8 mouse cellular contexts compared by ENCODE assay signal in the genomic region with DNA sequence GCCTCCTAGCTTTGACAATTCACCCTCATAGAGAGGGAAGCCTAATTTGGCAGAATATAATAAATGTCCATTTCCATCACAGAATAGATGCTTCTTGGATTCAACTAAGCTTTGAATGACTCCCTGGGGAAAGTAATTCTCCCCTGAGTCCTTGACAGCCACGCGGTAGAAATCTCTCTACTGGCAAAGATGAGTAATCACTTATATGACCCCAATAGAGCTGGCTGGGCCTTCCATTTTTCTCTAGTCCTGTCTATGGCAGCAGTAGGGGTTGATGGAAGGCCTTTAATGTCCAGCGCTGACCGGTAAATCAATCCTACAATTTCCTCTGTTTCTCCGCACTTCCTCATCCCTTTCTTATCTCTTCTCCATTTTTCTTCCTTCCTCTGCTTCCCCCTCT. TPM values are rescaled to one million over a fixed set of nuclear protein-coding genes. Genes with fewer than 3 reads are reported as not detected.
DNase-seq lines count a peak whose midpoint lies in the region; ATAC-seq and TF ChIP-seq lines count a peak whose summit lies in the region.
"Had no signal": no experiment of that assay in that cellular context is flagged by ENCODE, and none has a peak within 500 bp of the region (broad histone marks: within the 10 kb centered on the region; RNA-seq: fewer than 3 reads in every experiment).

No protein-coding gene starts in this region.

- H3K9ac ChIP-seq in forebrain, embryonic 14.5 days (ENCODE audit: low read length), result no peak overlapping the region
- no peak overlapping the region for H3K9ac ChIP-seq in midbrain, embryonic 16.5 days (ENCODE audit: low read depth, low read length)

- peak overlapping the region; percentile 84 for H3K4me2 ChIP-seq in forebrain, embryonic 14.5 days (ENCODE audit: low read length)
- peak overlapping the region; percentile 83 for H3K4me2 ChIP-seq in midbrain, embryonic 16.5 days (ENCODE audit: low read length)

- no peak for DNase-seq in left cerebral cortex, adult 2 months (ENCODE audit: extremely low spot score in 1 of 2, low spot score in 2 of 2)
- DNase-seq in left cerebral cortex, adult 8-10 months (ENCODE audit: low spot score in 2 of 2), result no peak
- peak; percentile 58 to 60 for DNase-seq in adrenal gland, postnatal 36 days
- DNase-seq in forebrain, embryonic 14.5 days (ENCODE audit: low spot score), result no peak
- no peak for DNase-seq in right cerebral cortex, adult 18-20 months

- ATAC-seq in forebrain, embryonic 14.5 days, result no peak
- no peak for ATAC-seq in midbrain, embryonic 16.5 days
- ATAC-seq in erythroid progenitor cell, adult 5-6 weeks (replicated peaks; ENCODE audit: low FRiP score, poor library complexity, severe bottlenecking), result no peak

- no peaks in the 10 kb centered on the region for H3K9me3 ChIP-seq in forebrain, embryonic 14.5 days (replicated peaks; ENCODE audit: control insufficient read depth, low read length)
- H3K9me3 ChIP-seq in midbrain, embryonic 16.5 days (replicated peaks; ENCODE audit: control insufficient read depth, low read length, poor library complexity, severe bottlenecking), result no peaks in the 10 kb centered on the region
- H3K9me3 ChIP-seq: limb, embryonic 12.5 days had no signal

- no peaks in the 10 kb centered on the region for H3K27me3 ChIP-seq in forebrain, embryonic 14.5 days (replicated peaks; ENCODE audit: control insufficient read depth, insufficient read depth, low read length)
- H3K27me3 ChIP-seq in midbrain, embryonic 16.5 days (ENCODE audit: control insufficient read depth, insufficient read depth, low read depth, low read length), result no peaks in the 10 kb centered on the region

- peaks cover 10% of the 10 kb centered on the region; the same call in 1 of the 2 replicates for H3K4me1 ChIP-seq in forebrain, embryonic 14.5 days (ENCODE audit: control insufficient read depth, insufficient read depth, low read length)
- peaks cover 14% of the 10 kb centered on the region for H3K4me1 ChIP-seq in midbrain, embryonic 16.5 days (ENCODE audit: control insufficient read depth, insufficient read depth, low read length)

- peak overlapping the region; percentile 1 for H3K27ac ChIP-seq in left cerebral cortex, adult 2 months
- no peak overlapping the region for H3K27ac ChIP-seq in forebrain, embryonic 14.5 days (ENCODE audit: low read depth, low read length)
- H3K27ac ChIP-seq in midbrain, embryonic 16.5 days (ENCODE audit: low read length), result no peak overlapping the region
- H3K27ac ChIP-seq: limb, embryonic 12.5 days had no signal

- H3K36me3 ChIP-seq in forebrain, embryonic 14.5 days (ENCODE audit: control insufficient read depth, insufficient read depth, low read length), result no peaks in the 10 kb centered on the region
- no peaks in the 10 kb centered on the region for H3K36me3 ChIP-seq in midbrain, embryonic 16.5 days (ENCODE audit: control insufficient read depth, insufficient read depth, low read length)
- H3K36me3 ChIP-seq: limb, embryonic 12.5 days had no signal

- TF ChIP-seq CTCF in left cerebral cortex, adult 2 months (IDR thresholded peaks at IDR 0.05), result no peak

- WGBS in forebrain, embryonic 14.5 days, result 67% methylated on average over 5 of the region's 5 CpGs
- WGBS in midbrain, embryonic 16.5 days, result 48% methylated on average over 5 of the region's 5 CpGs

- peak overlapping the region; percentile 37 for H3K4me3 ChIP-seq in left cerebral cortex, adult 2 months
- 0 out of 2 replicates have a peak overlapping the region, but pooled peaks have one; percentile 2 for H3K4me3 ChIP-seq in forebrain, embryonic 14.5 days (ENCODE audit: low read depth, low read length)
- H3K4me3 ChIP-seq in midbrain, embryonic 16.5 days (ENCODE audit: low read depth, low read length), result peak overlapping the region; percentile 81

- intact Hi-C loops in left cerebral cortex, adult 2 months (cut with DNase I), result loop anchor here (5.0 kb wide), 1 partner anchor 58 kb away; no protein-coding TSS in a partner anchor

RNA-seq across cellular contexts. Expression of a gene that starts 1.5 kb away (rescaled TPM):
- total RNA-seq in left cerebral cortex, adult 2 months (2021), result 1 to 10 TPM; 3.6 to 4.1 TPM
- total RNA-seq in left cerebral cortex, adult 8-10 months (2022), result 1 to 10 TPM; 3.3 to 4.5 (median 4.1) TPM
- total RNA-seq in adrenal gland, postnatal 36 days (2021), result under 1 TPM in 1 of 2 experiments, not detected in 1; 0.50 TPM
- polyA plus RNA-seq in forebrain, embryonic 14.5 days (2014; fragmentation: Nextera tagmentation; extraction: Ambion mirVana), result 4.2 and 4.5 TPM in 2 replicates
- 5.2 and 7.9 TPM in 2 replicates for polyA plus RNA-seq in midbrain, embryonic 16.5 days (2015; fragmentation: Nextera tagmentation; extraction: Ambion mirVana)
- total RNA-seq in erythroid progenitor cell, adult 5-6 weeks (2015; ENCODE audit: low replicate concordance), result not detected in 2 replicates
- total RNA-seq in erythroid progenitor cell, adult 5-6 weeks (2017; ENCODE audit: low replicate concordance), result not detected in 2 replicates

RNA-seq across cellular contexts. Expression of a gene that starts 7.3 kb away (rescaled TPM):
- 10 to 100 TPM; 36.8 to 40.8 TPM for total RNA-seq in left cerebral cortex, adult 2 months (2021)
- total RNA-seq in left cerebral cortex, adult 8-10 months (2022), result 10 to 100 TPM; 42.4 to 47.2 (median 43.2) TPM
- 10 to 100 TPM; 57.7 to 62.5 TPM for total RNA-seq in adrenal gland, postnatal 36 days (2021)
- polyA plus RNA-seq in forebrain, embryonic 14.5 days (2014; fragmentation: Nextera tagmentation; extraction: Ambion mirVana), result 55.1 and 56.9 TPM in 2 replicates
- 43.2 and 46.3 TPM in 2 replicates for polyA plus RNA-seq in midbrain, embryonic 16.5 days (2015; fragmentation: Nextera tagmentation; extraction: Ambion mirVana)
- 3.2 and 3.4 TPM in 2 replicates for total RNA-seq in erythroid progenitor cell, adult 5-6 weeks (2015; ENCODE audit: low replicate concordance)
- 4.8 and 23.4 TPM in 2 replicates for total RNA-seq in erythroid progenitor cell, adult 5-6 weeks (2017; ENCODE audit: low replicate concordance)

Comparison
In these comparisons a context has a peak if more than half of its experiments do, and no peak if none do; other contexts are left out.
1. DNase-seq: peak in adrenal gland, postnatal 36 days (2 of 2); none in left cerebral cortex, adult 2 months (0 of 2), left cerebral cortex, adult 8-10 months (0 of 2), forebrain, embryonic 14.5 days (single experiment) and right cerebral cortex, adult 18-20 months (single experiment).
2. H3K4me3 ChIP-seq: peak in every context shown above with its lines; median percentile 81 in midbrain, embryonic 16.5 days; 37 in left cerebral cortex, adult 2 months; 2 in forebrain, embryonic 14.5 days.